Mouse (Mus musculus): Measurements from ENCODE around the gene Hcn2. TPM values are rescaled to one million over a fixed set of nuclear protein-coding genes. Genes with fewer than 3 reads are reported as not detected.
A peak's percentile ranks its signal among the peaks of the same experiment; 100 is the strongest.
"Not testable (repeated sequence)": the region's sequence is repeated elsewhere in the genome, so short reads cannot be mapped to it uniquely, and the experiment has no call there.

The Hcn2 gene
- total RNA-seq, 2 experiments from 2014 or later: 0.72 to 0.79 TPM

DNA sequence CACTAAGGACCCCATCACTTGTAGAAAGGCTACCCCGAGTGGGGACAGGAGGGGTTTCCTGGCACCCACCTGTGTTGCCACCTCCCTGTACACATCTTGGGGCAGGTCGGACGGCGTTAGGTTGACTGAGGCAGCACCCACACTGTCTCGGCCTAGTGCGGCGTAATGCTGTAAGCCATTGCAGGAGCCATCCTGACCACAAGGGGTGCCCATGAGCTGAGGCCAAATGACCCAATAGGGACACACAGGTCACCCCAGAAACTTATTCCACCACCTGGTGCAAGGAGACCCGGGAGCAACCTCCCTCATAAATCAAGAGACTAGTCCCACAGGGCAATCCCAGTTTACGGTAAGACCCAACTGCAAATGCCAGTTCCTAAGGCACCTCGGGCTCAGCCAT lies 21.8 kb downstream of the Hcn2 start:
- no peak for DNase-seq
- intact Hi-C loops (cut with DNase I): no loop called here

DNA sequence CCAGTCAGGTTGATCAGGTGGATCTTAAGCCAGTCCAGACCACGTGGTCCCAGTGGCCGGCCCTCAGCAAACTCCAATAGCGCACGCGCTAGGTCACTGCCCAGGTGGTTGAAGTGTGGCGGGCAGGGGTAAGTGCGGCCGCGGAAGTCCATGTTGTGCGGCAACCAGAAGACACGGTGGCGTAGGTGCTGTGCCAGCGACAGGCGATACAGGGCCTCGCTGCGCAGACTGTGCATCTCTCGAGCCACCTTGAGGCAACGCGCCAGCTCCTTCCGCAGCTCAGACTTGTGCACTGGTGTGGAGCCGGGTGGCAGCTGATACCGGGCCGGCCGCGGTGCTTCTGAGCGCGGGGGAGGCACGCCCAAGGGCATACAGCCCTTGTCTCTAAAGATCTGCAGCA lies 22.8 kb downstream of the Hcn2 start:
- DNase-seq: no peak
- intact Hi-C loops (cut with DNase I): no loop called here

DNA sequence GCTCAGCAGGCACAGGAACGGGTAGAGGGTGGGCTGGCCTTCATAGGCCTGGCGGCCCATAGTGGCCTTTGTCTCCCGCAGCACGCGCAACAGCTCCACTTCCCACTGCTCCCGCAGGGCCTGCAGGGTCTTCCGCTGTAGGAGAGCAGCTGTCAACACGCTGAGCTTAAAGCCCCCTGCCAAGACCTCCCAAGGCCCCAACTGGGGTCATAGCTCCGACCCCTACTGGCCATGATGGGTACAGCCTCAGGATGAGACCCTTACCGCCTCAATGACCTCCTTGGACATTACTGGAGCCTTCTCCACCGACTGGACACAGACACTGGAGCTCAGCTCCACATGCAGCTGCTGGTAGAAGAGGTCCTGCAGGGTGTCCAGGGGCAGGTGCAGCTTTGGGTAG lies 24.4 kb downstream of the Hcn2 start:
- intact Hi-C loops (cut with DNase I): no loop called here
- DNase-seq: no peak

GRCm38 (mm10) chr10:79743161-79743560 lies 26.7 kb downstream of the Hcn2 start:
- intact Hi-C loops (cut with DNase I): no loop called here
- no peak for DNase-seq

DNA sequence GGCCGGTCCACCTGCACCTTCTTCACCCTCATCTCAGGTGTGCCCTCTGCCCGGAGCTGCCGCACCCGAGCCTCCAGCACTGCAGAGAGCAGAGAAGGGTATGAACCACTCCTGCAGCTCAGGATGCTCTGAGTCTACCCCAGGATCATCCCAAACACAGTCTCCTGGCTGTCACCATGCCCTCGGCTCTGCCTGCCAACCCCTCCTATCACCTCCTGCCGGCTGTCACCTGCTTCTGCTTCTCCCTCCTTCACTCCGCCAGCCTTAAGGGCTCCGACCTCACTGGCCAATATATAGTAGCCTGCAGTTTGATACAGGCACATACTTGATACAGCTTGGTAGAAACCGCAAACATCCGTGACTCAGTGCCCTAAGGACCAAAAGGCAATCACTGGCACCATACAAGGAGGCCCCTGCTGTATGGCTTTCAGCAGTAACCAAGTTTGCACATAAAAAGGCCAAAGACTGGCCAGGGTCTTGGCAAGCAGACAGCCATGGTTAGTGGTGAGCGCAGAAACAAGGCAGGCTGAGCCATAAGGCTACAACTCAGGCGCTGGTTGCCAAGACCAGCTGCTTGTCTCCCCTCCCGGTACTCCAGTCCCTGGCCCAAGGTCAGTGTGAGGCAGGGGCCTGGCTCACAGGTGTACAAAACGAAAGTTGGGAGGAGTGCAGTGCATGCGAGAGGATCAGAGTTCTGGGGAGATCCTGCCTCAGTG lies 27.4 kb downstream of the Hcn2 start:
- no peak for DNase-seq
- intact Hi-C loops (cut with DNase I): no loop called here

DNA sequence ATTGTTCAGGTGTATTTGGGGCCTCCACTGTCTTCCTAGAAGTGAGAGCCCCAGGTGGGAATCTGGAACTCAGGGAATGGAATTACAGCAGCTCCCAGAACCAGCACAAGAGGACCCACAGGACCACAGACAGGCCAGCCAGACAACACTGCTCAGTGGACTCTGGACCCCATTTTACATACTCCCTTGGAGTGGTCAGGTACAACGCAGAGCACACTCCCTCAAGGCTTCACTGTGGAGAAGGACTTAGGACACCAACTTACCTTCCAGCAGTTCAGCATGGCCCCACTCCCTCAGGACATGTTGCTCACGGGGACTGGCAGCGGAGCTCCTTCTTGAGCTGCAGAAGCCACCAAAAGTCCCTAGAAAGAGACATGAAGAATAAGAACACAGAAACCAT lies 29.0 kb downstream of the Hcn2 start:
- intact Hi-C loops (cut with DNase I): no loop called here
- no peak for DNase-seq

- peak; percentile 90 to 92 for DNase-seq
- intact Hi-C loops (cut with DNase I): no loop called here
These were observed 29.7 kb downstream of the Hcn2 start, which contains the start of gene Polrmt for GRCm38 (mm10) chr10:79745898-79746773. Gene Polrmt, minus strand, starts transcription at chr10:79746581.

DNA sequence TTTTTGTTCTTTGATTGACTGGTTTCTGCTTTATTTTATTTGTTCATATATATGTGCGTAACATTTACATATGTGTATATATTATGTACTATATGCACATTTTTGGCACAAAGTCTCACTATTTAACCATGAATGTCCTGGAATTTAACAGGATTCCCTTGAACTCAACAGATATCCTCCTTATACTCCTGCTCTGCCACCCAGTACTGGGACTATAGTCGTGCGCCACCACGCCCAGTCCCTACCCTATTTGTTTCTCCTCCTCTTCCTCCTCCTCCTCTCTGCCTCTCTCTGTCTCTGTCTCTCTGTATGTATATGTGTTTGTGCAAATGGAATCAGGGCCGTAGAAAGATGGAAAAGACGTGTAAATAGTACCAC lies 30.3 kb downstream of the Hcn2 start:
- no peak for DNase-seq
- intact Hi-C loops (cut with DNase I): no loop called here

DNA sequence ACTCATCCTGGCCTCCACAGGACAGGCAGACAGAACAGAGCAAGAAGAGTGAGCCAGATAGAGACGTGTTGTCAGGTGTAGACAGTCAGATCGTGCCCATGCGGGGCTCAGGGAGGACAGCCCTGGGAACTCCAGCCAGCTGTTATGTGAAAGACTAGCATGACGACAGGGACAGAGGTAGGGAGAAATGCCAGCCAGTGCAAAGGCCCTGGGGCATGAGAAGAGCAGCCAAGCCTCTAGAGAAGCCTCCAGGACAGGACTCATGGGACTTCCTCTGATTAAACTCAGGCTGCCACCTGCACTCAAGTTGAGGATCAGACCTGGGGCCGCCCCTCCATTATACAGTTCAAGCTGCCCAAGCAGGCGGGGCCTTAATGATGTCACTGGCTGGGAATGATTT lies 32.1 kb downstream of the Hcn2 start:
- DNase-seq: no peak
- intact Hi-C loops (cut with DNase I): no loop called here

DNA sequence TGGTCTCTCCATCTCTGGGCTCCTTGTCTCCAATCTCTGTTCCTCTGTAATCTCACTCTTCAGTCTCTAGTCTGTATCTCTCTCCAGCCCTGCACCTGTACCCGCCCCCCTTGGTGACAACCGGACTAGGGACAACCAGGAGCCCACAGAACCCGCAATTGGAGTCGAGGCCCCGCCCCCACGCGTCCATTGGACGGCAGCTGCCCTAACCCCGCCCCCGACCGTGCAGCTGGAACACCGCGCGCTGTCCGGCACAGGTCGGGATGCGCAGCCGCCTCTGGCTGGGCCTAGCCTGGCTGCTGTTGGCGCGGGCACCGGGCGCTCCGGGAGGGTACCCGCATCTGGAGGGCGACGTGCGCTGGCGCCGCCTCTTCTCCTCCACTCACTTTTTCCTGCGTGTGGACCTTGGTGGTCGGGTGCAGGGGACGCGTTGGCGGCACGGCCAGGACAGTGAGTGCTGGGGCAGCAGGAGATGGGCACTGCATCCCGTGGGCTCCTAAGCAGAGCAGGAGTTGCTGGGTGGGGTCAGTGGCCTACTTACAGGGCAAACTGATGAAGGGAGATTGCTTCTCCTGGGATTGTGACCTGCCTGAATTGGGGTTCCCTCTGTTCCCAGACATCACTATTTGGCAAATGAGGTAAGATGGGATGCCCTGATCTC lies 38.6 kb downstream of the Hcn2 start, which contains the start of gene Fgf22:
TSS of gene Fgf22 (plus strand) at position 221 of the 661 bp plus-strand sequence.
- peak in 1 of 2 experiments; percentile 63 for DNase-seq
- intact Hi-C loops (cut with DNase I): no loop called here

DNA sequence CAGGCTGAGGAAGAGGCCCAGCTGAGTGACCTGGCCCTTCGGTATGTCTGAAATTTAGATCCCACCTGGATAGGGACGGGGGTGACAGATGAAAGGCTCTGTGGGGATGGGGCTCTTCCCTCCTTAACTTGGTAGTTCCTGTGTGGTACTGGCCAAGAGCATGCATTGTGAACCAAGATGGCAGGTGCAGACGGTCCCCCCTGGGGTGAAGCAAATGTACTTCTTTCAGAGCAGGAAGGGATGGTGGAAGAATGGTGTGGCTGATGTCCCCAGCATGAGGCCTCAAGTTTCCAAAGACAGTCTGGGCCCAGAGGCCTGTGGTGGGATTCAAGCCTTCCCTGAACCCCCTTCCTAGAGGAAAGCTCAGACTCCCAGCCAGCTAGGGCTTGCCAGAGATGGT lies 39.4 kb downstream of the Hcn2 start:
- no peak for DNase-seq
- intact Hi-C loops (cut with DNase I): no loop called here

GRCm38 (mm10) chr10:79756660-79757059 lies 40.2 kb downstream of the Hcn2 start:
- intact Hi-C loops (cut with DNase I): no loop called here
- no peak for DNase-seq

- DNase-seq; intact Hi-C loops (cut with DNase I): not testable (repeated sequence)
These were observed 43.2 kb downstream of the Hcn2 start for GRCm38 (mm10) chr10:79759675-79760074.

DNA sequence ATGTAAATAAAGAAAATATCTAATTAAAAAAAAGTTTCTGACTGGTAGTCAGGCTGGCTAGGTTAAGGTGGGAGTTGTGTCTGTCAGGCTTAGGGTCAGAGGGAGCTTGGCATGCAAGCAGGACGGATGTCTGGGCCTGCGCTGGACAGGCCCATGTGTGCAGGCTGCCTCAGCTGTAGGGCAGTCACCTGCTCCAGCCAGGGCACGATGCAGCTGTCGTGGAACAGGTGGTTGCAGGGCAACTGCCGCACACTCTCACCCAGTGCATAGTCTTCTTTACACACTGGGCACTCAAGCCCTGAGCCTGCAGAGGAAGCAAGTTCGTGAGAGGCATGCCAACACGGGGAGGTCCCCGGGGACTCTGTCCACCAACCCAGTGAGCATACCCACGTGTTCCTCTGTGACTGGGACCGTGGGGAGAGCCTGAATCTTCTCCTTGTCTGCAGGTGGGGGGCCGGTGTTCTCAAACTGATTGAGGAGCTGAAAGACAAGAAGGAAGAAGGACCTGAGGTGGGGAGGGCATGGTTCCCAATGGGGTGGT lies 44.2 kb downstream of the Hcn2 start:
- DNase-seq: no peak
- intact Hi-C loops (cut with DNase I): no loop called here

DNA sequence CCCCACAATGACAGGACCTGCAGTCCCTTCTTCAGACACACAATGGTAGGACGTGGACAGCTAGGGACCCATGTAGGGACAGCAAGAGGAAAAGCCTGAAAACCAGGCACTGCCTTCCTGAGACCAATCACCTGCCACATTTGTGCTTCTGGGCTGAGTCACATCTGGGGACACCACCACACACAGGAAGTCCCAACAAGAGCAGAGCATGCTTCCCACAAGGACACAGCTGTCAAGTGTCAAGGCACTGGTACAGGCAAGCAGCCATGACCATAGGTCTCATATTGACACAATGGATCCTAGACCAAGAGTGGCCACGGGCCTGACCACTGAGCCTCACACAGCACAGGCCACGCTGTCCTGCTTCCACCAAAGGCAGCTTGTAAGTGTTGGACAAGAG lies 46.4 kb downstream of the Hcn2 start:
- intact Hi-C loops (cut with DNase I): no loop called here
- no peak for DNase-seq

DNA sequence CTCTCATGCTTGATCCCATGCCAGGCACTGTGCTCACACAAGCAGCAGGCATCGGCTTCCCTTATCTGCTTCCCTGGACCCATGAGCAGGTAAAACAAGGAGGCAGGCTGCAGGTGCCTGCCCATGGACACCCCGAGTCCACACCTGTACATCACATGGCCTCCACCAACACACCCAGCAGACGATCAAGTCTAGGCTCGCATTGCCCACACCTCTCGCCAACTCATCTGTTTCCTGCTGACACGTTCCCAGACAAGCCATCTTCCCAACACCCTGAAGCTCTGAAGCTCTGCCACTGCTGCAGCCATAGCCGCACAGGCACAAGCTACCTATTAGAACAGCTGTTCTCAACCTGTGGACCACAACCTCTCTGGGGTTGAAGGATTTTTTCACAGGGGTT lies 47.8 kb downstream of the Hcn2 start:
- intact Hi-C loops (cut with DNase I): no loop called here
- no peak for DNase-seq

DNA sequence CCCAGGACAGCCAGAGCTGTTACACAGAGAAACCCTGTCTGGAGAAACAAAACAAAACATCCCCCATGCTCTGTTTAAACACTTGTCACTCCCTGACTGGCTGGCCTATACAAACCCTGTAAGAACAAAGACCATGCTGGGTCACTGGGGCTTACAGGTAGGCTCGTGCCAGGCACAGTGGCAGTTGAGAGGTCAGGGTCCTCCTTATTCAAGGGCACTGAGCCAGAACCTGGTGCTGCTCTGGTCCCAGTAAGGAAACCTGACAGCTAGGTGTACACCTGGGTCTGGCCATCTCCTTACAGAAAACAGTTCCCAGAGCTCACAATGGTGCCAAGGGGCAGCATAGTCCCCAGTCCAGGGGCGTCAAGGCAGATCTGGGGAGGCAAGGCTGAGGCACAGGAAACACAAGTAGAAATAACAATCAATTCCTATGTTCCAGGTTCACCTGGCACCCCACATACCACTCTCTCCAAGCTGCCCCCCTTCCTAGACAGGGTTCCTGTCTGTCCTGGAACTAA lies 48.9 kb downstream of the Hcn2 start:
- intact Hi-C loops (cut with DNase I): no loop called here
- DNase-seq: no peak

DNA sequence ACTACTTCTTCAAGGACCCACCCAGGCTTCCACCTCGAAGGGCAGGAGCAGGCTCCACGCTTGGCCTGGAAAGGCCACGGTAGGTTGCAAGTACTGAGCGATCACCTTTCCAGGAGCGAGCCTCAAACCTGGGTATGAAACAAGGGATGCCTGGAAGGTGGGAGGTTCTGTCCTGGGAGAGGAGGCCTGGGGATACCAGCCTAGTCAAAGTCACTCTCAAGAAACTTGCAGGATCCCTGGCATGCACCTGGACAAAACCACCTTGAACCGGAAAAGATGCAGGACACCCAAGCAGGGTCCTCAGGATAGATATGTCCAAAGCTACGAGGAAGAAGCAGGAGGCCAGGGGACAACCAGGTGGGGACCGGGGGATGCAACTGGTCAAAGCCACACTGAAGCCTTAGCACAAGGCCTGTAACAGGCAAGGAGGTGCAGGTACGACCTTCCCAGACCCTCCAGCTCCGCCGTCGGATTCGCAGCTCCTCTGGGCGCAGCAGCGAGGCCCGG lies 49.6 kb downstream of the Hcn2 start:
- DNase-seq: no peak
- intact Hi-C loops (cut with DNase I): no loop called here

DNA sequence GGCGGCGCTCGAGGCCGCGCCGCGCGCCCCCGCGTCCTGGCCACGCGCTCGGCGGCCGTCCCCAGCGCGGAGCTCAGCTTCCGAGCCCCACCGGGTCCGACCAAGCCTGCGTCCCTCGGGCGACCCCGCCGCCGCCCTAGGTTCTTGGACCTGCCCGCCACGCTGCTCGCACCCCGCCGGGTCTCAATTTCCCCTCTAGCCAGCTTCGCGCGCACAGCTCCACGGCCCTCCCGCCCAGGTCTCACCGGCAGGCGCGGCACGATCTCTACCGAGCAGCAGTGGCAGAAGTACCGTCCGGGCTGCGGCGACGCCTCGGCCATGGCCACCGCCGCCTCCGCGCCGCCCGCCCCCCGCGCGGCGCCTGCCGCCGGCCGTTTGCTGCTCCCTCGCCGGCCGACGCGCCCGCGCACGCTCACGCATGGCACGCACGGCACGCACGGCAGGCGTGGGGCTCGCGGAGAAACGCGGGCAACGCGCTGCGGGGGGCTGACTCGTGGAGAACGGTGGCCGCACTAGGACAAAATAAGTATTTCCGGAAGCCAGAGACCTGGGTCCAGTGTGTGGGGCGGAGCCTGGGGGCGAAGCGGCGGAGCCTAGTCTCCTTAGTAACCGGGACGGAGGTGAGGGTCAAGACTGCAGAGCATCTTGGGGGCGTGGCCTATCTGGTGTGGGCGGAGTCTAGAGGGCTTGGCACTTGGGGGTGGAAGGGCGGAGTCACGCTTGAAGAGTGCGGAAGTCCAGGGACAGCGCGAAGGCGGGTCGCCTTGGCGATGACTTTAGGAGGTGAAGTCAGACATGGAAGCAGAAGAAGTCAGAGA lies 50.3 kb downstream of the Hcn2 start, which contains the start of gene Rnf126:
TSS of gene Rnf126 (minus strand) at position 445 of the 818 bp plus-strand sequence.
- intact Hi-C loops (cut with DNase I): no loop called here
- peak; percentile 99 to 100 for DNase-seq

Data from gastrocnemius, postnatal 36 days (tissue).